22 mouse cellular contexts compared by ENCODE assay signal in genomic region chr15:84282206-84283085, GRCm38 (mm10). TPM values are rescaled to one million over a fixed set of nuclear protein-coding genes. Genes with fewer than 3 reads are reported as not detected.
DNase-seq lines count a peak whose midpoint lies in the region; TF ChIP-seq lines count a peak whose summit lies in the region.
"Had no signal": no experiment of that assay in that cellular context is flagged by ENCODE, and none has a peak within 500 bp of the region (broad histone marks: within the 10 kb centered on the region; RNA-seq: fewer than 3 reads in every experiment).

No protein-coding gene starts in this region.

- peak; percentile 53 for DNase-seq in left cerebral cortex, postnatal 4 days
- DNase-seq in left cerebral cortex, postnatal 10 days (ENCODE audit: extremely low spot score in 1 of 2, low spot score in 2 of 2), result no peak
- peak; percentile 49 for DNase-seq in WW6 (ENCODE audit: low read depth, low spot score)
- peak; percentile 40 to 66 for DNase-seq in cerebellum, postnatal 14 days
- DNase-seq in lung, adult 2 months, result no peak
- DNase-seq in urinary bladder, postnatal 36 days (ENCODE audit: low spot score in 2 of 2), result no peak
- DNase-seq in adrenal gland, adult 2 months, result no peak
- DNase-seq: gastrocnemius, postnatal 10 days; heart, adult 11 months; heart, postnatal 14 days; kidney, adult 18-20 months; kidney, postnatal 4 days; liver; lung, postnatal 10 days; thymus, adult 2 months had no signal

- H3K27me3 ChIP-seq in E14TG2a.4 (ENCODE audit: insufficient read depth, low read length), result peaks cover 46% of the 10 kb centered on the region
- H3K27me3 ChIP-seq: heart, embryonic 12.5 days had no signal

- 0 out of 2 replicates have a peak overlapping the region, but pooled peaks have one; percentile 20 for H3K4me3 ChIP-seq in E14TG2a.4 (replicated peaks; ENCODE audit: low read length)
- no peak overlapping the region for H3K4me3 ChIP-seq in lung, adult 2 months (replicated peaks; ENCODE audit: extremely low read depth, low read depth, low read length)
- H3K4me3 ChIP-seq: forebrain, embryonic 10.5 days; heart, embryonic 12.5 days; hindbrain, embryonic 13.5 days; left cerebral cortex, adult 2 months; limb, embryonic 10.5 days; midbrain, embryonic 10.5 days had no signal

- no peak for TF ChIP-seq POLR2A in lung, adult 2 months (IDR thresholded peaks at IDR 0.05; ENCODE audit: borderline replicate concordance, extremely low read depth, low read depth, low read length)

- peaks cover 86% of the 10 kb centered on the region for H3K36me3 ChIP-seq in E14TG2a.4 (ENCODE audit: insufficient read depth, low read length)
- H3K36me3 ChIP-seq: forebrain, embryonic 10.5 days; hindbrain, embryonic 13.5 days had no signal

- peaks cover 56% of the 10 kb centered on the region for H3K4me1 ChIP-seq in E14TG2a.4 (replicated peaks; ENCODE audit: low read depth, low read length)
- H3K4me1 ChIP-seq in lung, adult 2 months (ENCODE audit: control insufficient read depth, insufficient read depth, low read length), result no peaks in the 10 kb centered on the region

- WGBS in lung, adult 2 months, result 75% methylated on average over 20 of the region's 20 CpGs

- intact Hi-C loops in left cerebral cortex, postnatal 4 days (cut with DNase I), result no loop called here
- intact Hi-C loops in left cerebral cortex, postnatal 10 days (cut with DNase I), result no loop called here

- no peaks in the 10 kb centered on the region for H3K9me3 ChIP-seq in E14TG2a.4 (ENCODE audit: low read length)
- H3K9me3 ChIP-seq: forebrain, embryonic 10.5 days; heart, embryonic 12.5 days; hindbrain, embryonic 13.5 days; limb, embryonic 10.5 days had no signal

- peak; percentile 57 for TF ChIP-seq CTCF in E14TG2a.4 (conservative IDR thresholded peaks at IDR 0.05; ENCODE audit: low read length)
- TF ChIP-seq CTCF in lung, adult 2 months (IDR thresholded peaks at IDR 0.05; ENCODE audit: insufficient read depth, low read length), result no peak

RNA-seq across cellular contexts. Expression of gene Parvg, which starts 41.4 kb away (rescaled TPM):
- total RNA-seq in left cerebral cortex, postnatal 4 days (2021), result 1 to 10 TPM; 2.1 to 2.7 TPM
- 1 to 10 TPM; 5.1 to 6.6 TPM for total RNA-seq in left cerebral cortex, postnatal 10 days (2021)
- 8.6 and 10.7 TPM in 2 replicates for polyA plus RNA-seq in lung, adult 2 months (2012; rRNA removed)
- total RNA-seq in adrenal gland, adult 2 months (2021), result 1 to 10 TPM; 2.8 to 3.9 TPM
- 1.7 and 2.1 TPM in 2 replicates for polyA plus RNA-seq in adrenal gland, adult 2 months (2012; rRNA removed)

RNA-seq across cellular contexts. Expression of gene Parvb, which starts 50.6 kb away (rescaled TPM):
- total RNA-seq in left cerebral cortex, postnatal 4 days (2021), result 10 to 100 TPM; 28.0 to 30.4 TPM
- total RNA-seq in left cerebral cortex, postnatal 10 days (2021), result 10 to 100 TPM; 28.2 to 30.5 TPM
- polyA plus RNA-seq in lung, adult 2 months (2012; rRNA removed), result 39.3 and 47.5 TPM in 2 replicates
- total RNA-seq in adrenal gland, adult 2 months (2021), result 10 to 100 TPM; 17.5 to 19.2 TPM
- polyA plus RNA-seq in adrenal gland, adult 2 months (2012; rRNA removed), result 8.3 and 9.4 TPM in 2 replicates

Comparison
In these comparisons a context has a peak if more than half of its experiments do, and no peak if none do; other contexts are left out.
1. DNase-seq: peak in left cerebral cortex, postnatal 4 days (single experiment), WW6 (single experiment) and cerebellum, postnatal 14 days (2 of 2); none in left cerebral cortex, postnatal 10 days (0 of 2), lung, adult 2 months (single experiment), urinary bladder, postnatal 36 days (0 of 2) and adrenal gland, adult 2 months (single experiment).